Mouse (Mus musculus) liver, embryonic 14.5 days (tissue): ENCODE results near the gene Rnf149.

Experiments
- CTCF ChIP-seq: IDR thresholded peaks from 2 replicates; pipeline ENCODE4 v1.5.1; 2016; ENCODE audit warnings: antibody characterized with exemption, low read depth, control low read depth
- EP300 ChIP-seq: IDR thresholded peaks from 2 replicates; pipeline ENCODE4 v1.6.1; 2016; ENCODE audit warnings: antibody characterized with exemption, low read depth

DNA sequence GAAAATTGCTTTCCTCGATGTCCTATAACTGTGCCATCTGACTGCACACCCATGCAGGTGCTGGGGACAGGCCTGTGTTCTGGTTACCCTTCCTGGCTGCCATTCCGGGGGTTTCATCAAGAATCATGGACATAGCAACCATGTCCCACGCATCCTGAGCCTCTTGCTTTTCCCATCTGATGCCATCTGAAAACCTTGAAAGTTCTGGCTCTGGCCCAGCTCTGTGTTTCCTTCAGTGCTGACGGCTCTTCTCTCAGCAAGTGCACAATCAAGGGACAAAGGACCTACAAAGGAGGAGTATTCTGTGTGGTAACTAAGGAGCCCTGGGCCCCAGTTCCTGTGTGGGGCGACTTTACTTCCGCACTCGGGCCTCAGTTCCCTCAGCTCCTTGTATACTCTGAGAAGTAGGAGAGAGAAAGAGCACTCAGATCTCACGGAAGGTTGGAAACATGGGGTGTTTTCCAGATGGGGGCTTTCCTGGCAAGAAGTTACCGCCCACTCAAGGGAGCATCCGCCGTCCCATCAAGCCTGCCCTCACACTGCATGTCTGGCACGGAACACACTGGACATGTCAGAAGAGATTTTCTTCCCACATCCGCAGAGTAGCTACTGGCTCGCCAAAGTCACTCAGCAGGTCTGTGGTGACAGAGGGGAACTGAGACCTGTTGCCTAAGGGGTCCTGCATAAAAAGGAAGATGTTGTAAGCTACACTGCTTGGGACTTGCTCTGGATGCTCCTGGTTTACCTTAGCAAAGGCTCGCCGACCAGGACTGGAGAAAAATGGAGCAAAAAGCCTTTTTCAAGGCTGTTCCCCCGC, 74.2 kb downstream of the Rnf149 start:
- TF ChIP-seq CTCF = no peak
- TF ChIP-seq EP300 = no peak
